Mouse (Mus musculus) MEL (cell line): ENCODE data around the gene Slc30a1. TPM values are rescaled to one million over a fixed set of nuclear protein-coding genes. Genes with fewer than 3 reads are reported as not detected.

ENCODE experiments used
- DNase-seq: peaks from one replicate; pipeline ENCODE4 v3.0.0; 2011; ENCODE audit warnings: low read depth, low spot score
- H3K27ac ChIP-seq: 2 replicates; pipeline ENCODE4 v1.5.1; 2012; ENCODE audit warnings: low read depth, mild to moderate bottlenecking, control low read depth, low read length, moderate library complexity; ENCODE audit not compliant: control insufficient read depth
- H3K27me3 ChIP-seq, 2 experiments: fragments of 150-350 bp in 1 of 2; sonication (generic) in 1 of 2; 2 replicates each; pipeline ENCODE4 v1.6.1; 2012; ENCODE audit warnings: low read length in 2 of 2, mild to moderate bottlenecking in 2 of 2, improper control_type of control experiment in 1 of 2, moderate library complexity in 1 of 2; ENCODE audit not compliant: insufficient read depth in 2 of 2, control insufficient read depth in 1 of 2
- H3K36me3 ChIP-seq, 2 experiments: 2 replicates each; pipeline ENCODE4 v1.6.1; 2012 to 2014; ENCODE audit warnings: low read length in 2 of 2, improper control_type of control experiment in 1 of 2, inconsistent platforms in 1 of 2, mild to moderate bottlenecking in 1 of 2; ENCODE audit not compliant: insufficient read depth in 2 of 2, control insufficient read depth in 1 of 2
- H3K4me1 ChIP-seq, 2 experiments: fragments of 150-350 bp in 1 of 2; sonication (generic) in 1 of 2; 2 replicates each; pipeline ENCODE4 v1.6.1; 2012; ENCODE audit warnings: low read length in 2 of 2, improper control_type of control experiment in 1 of 2, mild to moderate bottlenecking in 1 of 2; ENCODE audit not compliant: insufficient read depth in 2 of 2, control insufficient read depth in 1 of 2
- H3K4me3 ChIP-seq, 2 experiments: fragments of 150-350 bp in 1 of 2; sonication (generic) in 1 of 2; 2 replicates each; pipeline ENCODE4 v1.5.1; 2012; ENCODE audit warnings: low read depth in 2 of 2, low read length in 2 of 2, mild to moderate bottlenecking in 2 of 2, moderate library complexity in 2 of 2, control low read depth in 1 of 2, improper control_type of control experiment in 1 of 2; ENCODE audit not compliant: control insufficient read depth in 1 of 2, insufficient read depth in 1 of 2
- H3K79me2 ChIP-seq: 2 replicates; pipeline ENCODE4 v1.6.1; 2012; ENCODE audit warnings: mild to moderate bottlenecking, low read length, moderate library complexity; ENCODE audit not compliant: control insufficient read depth, poor library complexity, insufficient read depth
- H3K9ac ChIP-seq: 2 replicates; pipeline ENCODE4 v1.6.1; 2012; ENCODE audit warnings: low read depth, mild to moderate bottlenecking, control low read depth, low read length, moderate library complexity; ENCODE audit not compliant: control insufficient read depth, poor library complexity, severe bottlenecking
- H3K9me3 ChIP-seq: fragments of 150-350 bp; sonication (generic); replicated peaks from 2 replicates; pipeline ENCODE4 v1.6.1; 2012; ENCODE audit warnings: mild to moderate bottlenecking, low read length, improper control_type of control experiment, moderate library complexity; ENCODE audit not compliant: insufficient read depth
- BHLHE40 ChIP-seq: IDR thresholded peaks from 2 replicates; pipeline ENCODE4 v1.6.1; 2012; ENCODE audit warnings: low read depth, mild to moderate bottlenecking, inconsistent platforms, low read length, improper control_type of control experiment, borderline replicate concordance
- CHD1 ChIP-seq: IDR thresholded peaks from 2 replicates; pipeline ENCODE4 v1.6.1; 2012; ENCODE audit warnings: low read depth, mild to moderate bottlenecking, inconsistent platforms, low read length, improper control_type of control experiment
- CHD2 ChIP-seq: IDR thresholded peaks from 2 replicates; pipeline ENCODE4 v1.6.1; 2011; ENCODE audit warnings: low read length, improper control_type of control experiment
- E2F4 ChIP-seq: IDR thresholded peaks from 2 replicates; pipeline ENCODE4 v1.6.1; 2011; ENCODE audit warnings: low read depth, low read length, improper control_type of control experiment, borderline replicate concordance
- ETS1 ChIP-seq: IDR thresholded peaks from 2 replicates; pipeline ENCODE4 v1.6.1; 2012; ENCODE audit warnings: low read depth, mild to moderate bottlenecking, inconsistent platforms, low read length, improper control_type of control experiment, moderate library complexity
- GABPA ChIP-seq: IDR thresholded peaks from 2 replicates; pipeline ENCODE4 v1.6.1; 2012; ENCODE audit warnings: low read depth, mild to moderate bottlenecking, inconsistent platforms, low read length, improper control_type of control experiment, moderate library complexity
- HCFC1 ChIP-seq: IDR thresholded peaks from 2 replicates; pipeline ENCODE4 v1.6.1; 2012; ENCODE audit warnings: low read depth, mild to moderate bottlenecking, inconsistent platforms, low read length, improper control_type of control experiment, moderate library complexity
- MAFK ChIP-seq: IDR thresholded peaks from 2 replicates; pipeline ENCODE4 v1.6.1; 2011; ENCODE audit warnings: low read depth, mild to moderate bottlenecking, low read length, improper control_type of control experiment, borderline replicate concordance
- MAZ ChIP-seq: IDR thresholded peaks from 2 replicates; pipeline ENCODE4 v1.6.1; 2012; ENCODE audit warnings: low read depth, mild to moderate bottlenecking, inconsistent platforms, low read length, improper control_type of control experiment
- MEF2A ChIP-seq: IDR thresholded peaks from 2 replicates; pipeline ENCODE4 v1.6.1; 2014; ENCODE audit warnings: low read depth, mild to moderate bottlenecking, inconsistent platforms, low read length, improper control_type of control experiment; ENCODE audit not compliant: poor library complexity, insufficient replicate concordance, severe bottlenecking; ENCODE audit errors: extremely low read depth
- MXI1 ChIP-seq: IDR thresholded peaks from 2 replicates; pipeline ENCODE4 v1.6.1; 2011; ENCODE audit warnings: mild to moderate bottlenecking, low read depth, low read length, improper control_type of control experiment
- MYB ChIP-seq: IDR thresholded peaks from 2 replicates; pipeline ENCODE4 v1.6.1; 2011; ENCODE audit warnings: mild to moderate bottlenecking, low read depth, low read length, improper control_type of control experiment
- MYC ChIP-seq: IDR thresholded peaks from 2 replicates; pipeline ENCODE4 v1.6.1; 2011; ENCODE audit warnings: low read depth, mild to moderate bottlenecking, low read length, improper control_type of control experiment, moderate library complexity
- NELFE ChIP-seq: IDR thresholded peaks from 2 replicates; pipeline ENCODE4 v1.6.1; 2011; ENCODE audit warnings: low read depth, low read length, improper control_type of control experiment
- NRF1 ChIP-seq: IDR thresholded peaks from 2 replicates; pipeline ENCODE4 v1.6.1; 2014; ENCODE audit warnings: low read depth, mild to moderate bottlenecking, inconsistent platforms, low read length, improper control_type of control experiment, moderate library complexity; ENCODE audit not compliant: poor library complexity, insufficient read depth, severe bottlenecking
- POLR2A ChIP-seq, 2 experiments: IDR thresholded peaks; 2 replicates each; pipeline ENCODE4 v1.6.1; 2011 to 2012; ENCODE audit warnings: low read length in 2 of 2, mild to moderate bottlenecking in 2 of 2, control low read depth in 1 of 2, improper control_type of control experiment in 1 of 2, low read depth in 1 of 2, moderate library complexity in 1 of 2; ENCODE audit not compliant: control insufficient read depth in 1 of 2, insufficient read depth in 1 of 2, poor library complexity in 1 of 2
- POLR2AphosphoS2 ChIP-seq: IDR thresholded peaks from 2 replicates; pipeline ENCODE4 v1.6.1; 2011; ENCODE audit warnings: low read length, improper control_type of control experiment
- POLR2AphosphoS5 ChIP-seq: IDR thresholded peaks from 2 replicates; pipeline ENCODE4 v1.6.1; 2012; ENCODE audit warnings: low read depth, borderline replicate concordance, mild to moderate bottlenecking, inconsistent platforms, low read length, moderate library complexity, mixed read lengths
- RCOR1 ChIP-seq: IDR thresholded peaks from 2 replicates; pipeline ENCODE4 v1.6.1; 2012; ENCODE audit warnings: low read depth, mild to moderate bottlenecking, inconsistent platforms, low read length, improper control_type of control experiment
- SIN3A ChIP-seq: IDR thresholded peaks from 2 replicates; pipeline ENCODE4 v1.6.1; 2012; ENCODE audit warnings: low read length, improper control_type of control experiment, inconsistent platforms
- TAL1 ChIP-seq: IDR thresholded peaks from 2 replicates; pipeline ENCODE4 v1.6.1; 2012; ENCODE audit warnings: mild to moderate bottlenecking, inconsistent platforms, low read length, moderate library complexity, mixed read lengths
- TBP ChIP-seq: IDR thresholded peaks from 2 replicates; pipeline ENCODE4 v1.8.0; 2011; ENCODE audit warnings: low read depth, low read length, improper control_type of control experiment
- TCF12 ChIP-seq: IDR thresholded peaks from 2 replicates; pipeline ENCODE4 v1.6.1; 2014; ENCODE audit warnings: low read depth, mild to moderate bottlenecking, inconsistent platforms, low read length, improper control_type of control experiment, moderate library complexity
- USF1 ChIP-seq: IDR thresholded peaks from 2 replicates; pipeline ENCODE4 v1.6.1; 2014; ENCODE audit warnings: low read depth, mild to moderate bottlenecking, inconsistent platforms, low read length, improper control_type of control experiment, moderate library complexity
- ZC3H11A ChIP-seq: IDR thresholded peaks from 2 replicates; pipeline ENCODE4 v1.6.1; 2012; ENCODE audit warnings: low read depth, mild to moderate bottlenecking, inconsistent platforms, low read length, improper control_type of control experiment
- ZMIZ1 ChIP-seq: IDR thresholded peaks from 2 replicates; pipeline ENCODE4 v1.6.1; 2012; ENCODE audit warnings: low read depth, mild to moderate bottlenecking, inconsistent platforms, low read length, improper control_type of control experiment, moderate library complexity
- polyA plus RNA-seq, 2 experiments: library from polyadenylated mRNA; stranded (reverse) in 1 of 2; unstranded in 1 of 2; fragments of >175 nt in 1 of 2; fragments of >200 nt in 1 of 2; gene quantifications; 2 replicates each; pipeline versions ENCODE4 v1.2.1 to v1.2.4; 2012; ENCODE audit warnings: low replicate concordance in 2 of 2, low read depth in 1 of 2; ENCODE audit not compliant: insufficient read length in 2 of 2, insufficient read depth in 1 of 2, missing spikeins in 1 of 2
- total RNA-seq: library from RNA; depleted of rRNA; stranded (reverse); fragments of 300-350 nt; gene quantifications from 2 replicates; pipeline ENCODE4 v1.2.3, GENCODE M21; 2012

Gene Slc30a1
- total and polyA plus RNA-seq, 3 experiments: 10.4 to 10.7 TPM; not detected in 1

- no peak for DNase-seq
- H3K36me3 ChIP-seq: peaks cover 0 to 30% of the 10 kb centered on the region in 2 experiments; a peak in 2 of 4 replicates
- H3K9me3 ChIP-seq: no peaks in the 10 kb centered on the region
- no peak overlapping the region for H3K4me3 ChIP-seq
- no peaks in the 10 kb centered on the region for H3K27me3 ChIP-seq
- H3K9ac ChIP-seq: no peak overlapping the region
- no peaks in the 10 kb centered on the region for H3K79me2 ChIP-seq
- TF ChIP-seq POLR2AphosphoS2 (no peak), ZMIZ1 (no peak), ETS1 (no peak), SIN3A (no peak), CHD2 (no peak), HCFC1 (no peak), NELFE (no peak), POLR2A (IDR thresholded peaks at IDR 0.05; ENCODE audit: control insufficient read depth in 1 of 2, insufficient read depth in 1 of 2, low read depth in 1 of 2, low read length in 2 of 2, poor library complexity in 1 of 2) (no peak), MAFK (no peak), MAZ (no peak), MYC (no peak), USF1 (no peak), MEF2A (no peak), BHLHE40 (no peak)
- no peak overlapping the region for H3K27ac ChIP-seq
- H3K4me1 ChIP-seq: peaks cover 8 to 49% of the 10 kb centered on the region in 2 experiments
Observed at GRCm38 (mm10) chr1:191877681-191878080, 28.9 kb upstream of the Slc30a1 start.

GRCm38 (mm10) chr1:191878518-191878921 lies 28.0 kb upstream of the Slc30a1 start:
- DNase-seq: no peak
- no peak overlapping the region for H3K9ac ChIP-seq
- H3K27me3 ChIP-seq: no peaks in the 10 kb centered on the region
- peaks cover 0 to 38% of the 10 kb centered on the region in 2 experiments; a peak in 2 of 4 replicates for H3K36me3 ChIP-seq
- no peak overlapping the region for H3K4me3 ChIP-seq
- peaks cover 17 to 57% of the 10 kb centered on the region in 2 experiments for H3K4me1 ChIP-seq
- H3K9me3 ChIP-seq: no peaks in the 10 kb centered on the region
- H3K27ac ChIP-seq: no peak overlapping the region
- TF ChIP-seq ZC3H11A: no peak
- TF ChIP-seq MEF2A: no peak
- TF ChIP-seq MYC: no peak
- no peak for TF ChIP-seq NRF1
- no peak for TF ChIP-seq E2F4
- no peak for TF ChIP-seq TBP
- TF ChIP-seq RCOR1: no peak
- no peak for TF ChIP-seq GABPA
- TF ChIP-seq TCF12: no peak
- no peak for TF ChIP-seq MXI1
- no peak for TF ChIP-seq NELFE
- TF ChIP-seq POLR2AphosphoS2: no peak
- no peak for TF ChIP-seq POLR2A (IDR thresholded peaks at IDR 0.05; ENCODE audit: control insufficient read depth in 1 of 2, insufficient read depth in 1 of 2, low read depth in 1 of 2, low read length in 2 of 2, poor library complexity in 1 of 2)
- TF ChIP-seq MYB: no peak
- no peak for TF ChIP-seq MAFK
- no peak for TF ChIP-seq MAZ
- no peak for TF ChIP-seq TAL1
- TF ChIP-seq POLR2AphosphoS5: no peak
- TF ChIP-seq CHD1: no peak
- H3K79me2 ChIP-seq: no peaks in the 10 kb centered on the region
